Mouse (Mus musculus) splenic B cell, adult 2 months (primary cell): ENCODE data around the gene Pgam1.
"Not testable (repeated sequence)": the region's sequence is repeated elsewhere in the genome, so short reads cannot be mapped to it uniquely, and the experiment has no call there.

Experiments used
- DNase-seq: peaks from one replicate; pipeline ENCODE4 v3.0.0-alpha.2; 2011; ENCODE audit warnings: low read depth, low spot score
- H3K27me3 ChIP-seq: 2 replicates; pipeline ENCODE4 v1.6.1; 2012; ENCODE audit warnings: mild to moderate bottlenecking, low read length, moderate library complexity, mixed read lengths; ENCODE audit not compliant: control insufficient read depth, poor library complexity, insufficient read depth, severe bottlenecking
- H3K36me3 ChIP-seq: 2 replicates; pipeline ENCODE4 v1.6.1; 2012; ENCODE audit warnings: mild to moderate bottlenecking, low read length, moderate library complexity, mixed read lengths; ENCODE audit not compliant: control insufficient read depth, poor library complexity, insufficient read depth, severe bottlenecking

The Pgam1 gene

GRCm38 (mm10) chr19:41911178-41912073 lies at the start of gene Pgam1:
Pgam1 (plus strand) TSS chr19:41911923.
- Histone ChIP-seq H3K36me3 (no peaks in the 10 kb centered on the region), H3K27me3 (no peaks in the 10 kb centered on the region)
- DNase-seq, result peak; percentile 100

- no peak for DNase-seq
- Histone ChIP-seq H3K36me3 (peaks cover 5% of the 10 kb centered on the region; the same call in 1 of the 2 replicates), H3K27me3 (no peaks in the 10 kb centered on the region)
Measured at GRCm38 (mm10) chr19:41866707-41867106, 45.0 kb upstream of the Pgam1 start.

- no peak for DNase-seq
- Histone ChIP-seq H3K27me3 (no peaks in the 10 kb centered on the region), H3K36me3 (no peaks in the 10 kb centered on the region; the same call in 1 of the 2 replicates)
Measured at GRCm38 (mm10) chr19:41869296-41869695, 42.4 kb upstream of the Pgam1 start.

GRCm38 (mm10) chr19:41869946-41870345 lies 41.8 kb upstream of the Pgam1 start:
- H3K27me3 ChIP-seq, H3K36me3 ChIP-seq: not testable (repeated sequence)
- DNase-seq, result peak; percentile 47

GRCm38 (mm10) chr19:41872285-41872684 lies 39.4 kb upstream of the Pgam1 start:
- peaks cover 2% of the 10 kb centered on the region; the same call in 1 of the 2 replicates for H3K36me3 ChIP-seq
- H3K27me3 ChIP-seq, result no peaks in the 10 kb centered on the region
- no peak for DNase-seq

- H3K36me3 ChIP-seq, result peaks cover 5% of the 10 kb centered on the region; the same call in 1 of the 2 replicates
- no peaks in the 10 kb centered on the region for H3K27me3 ChIP-seq
- DNase-seq, result no peak
Measured at GRCm38 (mm10) chr19:41874356-41874755, 37.4 kb upstream of the Pgam1 start.

GRCm38 (mm10) chr19:41881842-41882241 lies 29.9 kb upstream of the Pgam1 start:
- DNase-seq, result no peak
- peaks cover 10% of the 10 kb centered on the region for H3K36me3 ChIP-seq
- H3K27me3 ChIP-seq, result no peaks in the 10 kb centered on the region

GRCm38 (mm10) chr19:41883882-41884281 lies 27.8 kb upstream of the Pgam1 start:
- Histone ChIP-seq H3K36me3 (peaks cover 7% of the 10 kb centered on the region), H3K27me3 (no peaks in the 10 kb centered on the region)
- no peak for DNase-seq

GRCm38 (mm10) chr19:41888191-41888590 lies 23.5 kb upstream of the Pgam1 start:
- Histone ChIP-seq H3K27me3 (no peaks in the 10 kb centered on the region), H3K36me3 (peaks cover 6% of the 10 kb centered on the region)
- DNase-seq, result no peak

GRCm38 (mm10) chr19:41894959-41895358 lies 16.8 kb upstream of the Pgam1 start:
- Histone ChIP-seq H3K36me3 (no peaks in the 10 kb centered on the region; the same call in 1 of the 2 replicates), H3K27me3 (no peaks in the 10 kb centered on the region)
- no peak for DNase-seq

GRCm38 (mm10) chr19:41895460-41896318 lies 16.0 kb upstream of the Pgam1 start, which contains the start of gene Rrp12:
Rrp12 (minus strand) TSS chr19:41896173.
- no peaks in the 10 kb centered on the region; the same call in 1 of the 2 replicates for H3K36me3 ChIP-seq
- DNase-seq, result peak; percentile 94
- no peaks in the 10 kb centered on the region for H3K27me3 ChIP-seq

GRCm38 (mm10) chr19:41896319-41896711 lies 15.4 kb upstream of the Pgam1 start:
- H3K36me3 ChIP-seq, result no peaks in the 10 kb centered on the region; the same call in 1 of the 2 replicates
- H3K27me3 ChIP-seq, result no peaks in the 10 kb centered on the region
- DNase-seq, result no peak

- H3K27me3 ChIP-seq, result no peaks in the 10 kb centered on the region
- no peaks in the 10 kb centered on the region for H3K36me3 ChIP-seq
- DNase-seq, result peak; percentile 72
Measured at GRCm38 (mm10) chr19:41898860-41899259, 12.9 kb upstream of the Pgam1 start.

- DNase-seq, result peak; percentile 23
- Histone ChIP-seq H3K36me3 (no peaks in the 10 kb centered on the region), H3K27me3 (no peaks in the 10 kb centered on the region)
Measured at GRCm38 (mm10) chr19:41900495-41901090, 11.1 kb upstream of the Pgam1 start.
